Mouse (Mus musculus) hindbrain, embryonic 10.5 days (tissue): ENCODE results near the gene Psma4. TPM values are rescaled to one million over a fixed set of nuclear protein-coding genes. Genes with fewer than 3 reads are reported as not detected.
A peak's percentile ranks its signal among the peaks of the same experiment; 100 is the strongest.

Experiments used
- DNase-seq: peaks from one replicate; pipeline ENCODE4 v3.0.0-alpha.2; 2017; ENCODE audit warnings: low spot score
- H3K27ac ChIP-seq: fragments of 300-500 bp; sonication (generic); 2 replicates; pipeline ENCODE4 v1.5.1; 2016; ENCODE audit warnings: mild to moderate bottlenecking, moderate library complexity
- H3K27me3 ChIP-seq: fragments of 300-500 bp; sonication (generic); 2 replicates; pipeline ENCODE4 v1.6.1; 2016; ENCODE audit warnings: mild to moderate bottlenecking; ENCODE audit not compliant: poor library complexity, insufficient read depth, severe bottlenecking
- H3K36me3 ChIP-seq: fragments of 300-500 bp; sonication (generic); 2 replicates; pipeline ENCODE4 v1.6.1; 2016; ENCODE audit warnings: mild to moderate bottlenecking, moderate library complexity
- H3K4me1 ChIP-seq: fragments of 300-500 bp; sonication (generic); replicated peaks from 2 replicates; pipeline ENCODE4 v1.6.1; 2016; ENCODE audit warnings: mild to moderate bottlenecking
- H3K4me3 ChIP-seq: fragments of 300-500 bp; sonication (generic); 2 replicates; pipeline ENCODE4 v1.5.1; 2016; ENCODE audit warnings: mild to moderate bottlenecking, moderate library complexity
- H3K9me3 ChIP-seq: fragments of 300-500 bp; sonication (generic); 2 replicates; pipeline ENCODE4 v1.6.1; 2016; ENCODE audit warnings: mild to moderate bottlenecking, moderate library complexity
- WGBS: fragments of 180-500 bp; shearing (Covaris S2); methylation state at CpG from one replicate; pipeline ENCODE4 v1.1.7; 2016; 5-methylcytosine and 5-hydroxymethylcytosine counted together
- polyA plus RNA-seq: library from polyadenylated mRNA; unstranded; fragments of >200 nt; fragmentation: Nextera tagmentation; extraction: Ambion mirVana; gene quantifications from 2 replicates; pipeline ENCODE4 v1.2.1, GENCODE M21; 2016

Gene Psma4
- polyA plus RNA-seq: 319 and 324 TPM in 2 replicates

DNA sequence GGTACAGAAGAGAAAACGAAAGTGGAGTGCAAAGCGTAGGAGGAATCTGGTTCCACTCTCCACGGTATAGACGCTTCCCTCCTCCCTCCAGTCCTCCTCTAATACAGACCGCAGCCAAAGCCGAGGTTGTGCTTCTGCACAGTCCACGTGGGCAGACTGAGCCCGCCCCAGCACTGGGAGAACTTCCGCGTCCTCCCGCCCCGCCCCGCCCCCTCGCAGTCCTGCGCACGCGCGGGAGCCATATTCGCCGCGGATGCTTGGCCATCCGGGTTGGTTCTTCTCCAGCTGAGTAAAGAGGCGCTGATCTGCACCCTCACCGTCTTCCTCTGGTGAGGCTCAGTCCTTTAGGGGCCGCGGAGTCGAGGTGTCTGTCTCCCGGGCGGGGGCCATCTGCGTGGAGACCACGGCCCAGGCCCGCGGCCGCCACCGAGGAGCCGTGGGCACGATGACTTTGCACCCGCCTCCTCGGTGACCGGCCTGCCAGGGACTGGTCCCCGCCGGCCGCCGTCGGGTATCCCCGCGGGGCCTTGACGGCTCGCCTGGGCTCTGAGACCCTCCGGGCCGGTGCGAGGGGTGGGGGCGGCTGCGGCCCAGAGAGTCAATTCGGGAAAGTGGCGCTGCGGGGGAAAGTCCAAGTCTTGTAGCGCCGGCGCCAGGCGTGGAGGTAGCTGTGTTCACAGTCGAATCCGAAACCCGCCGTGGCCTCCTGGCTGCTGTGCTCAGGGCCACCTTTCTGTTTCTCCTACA lies at the start of gene Psma4, which contains the start of gene AY074887:
Psma4 (plus strand) TSS at position 216 of the 747 bp plus-strand sequence.
AY074887 (minus strand) TSS at position 424 of the 747 bp plus-strand sequence.
- peak; percentile 97 for DNase-seq
- peak within 1 kb of the TSS; percentile 96 for H3K27ac ChIP-seq
- WGBS: under 1% methylated on average over 65 of the region's 65 CpGs

DNA sequence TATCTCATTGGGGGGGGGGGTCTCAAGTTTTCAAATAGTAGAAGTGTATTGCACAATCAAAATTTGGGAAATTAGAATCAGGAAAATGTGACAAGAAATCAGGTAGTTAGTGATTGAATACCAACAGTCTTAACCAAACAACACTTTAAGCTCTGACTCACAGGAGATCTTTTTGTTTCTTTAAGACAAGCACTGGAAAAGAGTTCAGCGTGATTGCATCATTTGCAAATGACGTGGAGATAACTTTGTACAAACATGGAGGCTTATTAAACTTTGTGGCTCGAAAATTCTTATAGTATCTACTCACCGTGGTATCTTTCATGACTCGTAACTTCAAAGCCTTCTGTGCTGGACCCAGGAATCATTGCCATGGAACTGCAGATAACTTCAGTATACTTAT lies 41.1 kb upstream of the Psma4 start:
- WGBS: 94% methylated on average over 5 of the region's 5 CpGs
- H3K36me3 ChIP-seq: peaks cover 76% of the 10 kb centered on the region
- H3K27me3 ChIP-seq: no peaks in the 10 kb centered on the region
- no peaks in the 10 kb centered on the region for H3K9me3 ChIP-seq
- DNase-seq: no peak
- H3K4me3 ChIP-seq: no peak overlapping the region
- H3K4me1 ChIP-seq: no peaks in the 10 kb centered on the region
- H3K27ac ChIP-seq: no peak overlapping the region

More for the DNA sequence above, at the start of gene Psma4, which contains the start of gene AY074887:
- H3K9me3 ChIP-seq: no peaks in the 10 kb centered on the region
- no peaks in the 10 kb centered on the region for H3K27me3 ChIP-seq
- peak within 1 kb of the TSS; percentile 94 for H3K4me3 ChIP-seq
- peaks cover 39% of the 10 kb centered on the region for H3K36me3 ChIP-seq
- peaks cover 14% of the 10 kb centered on the region for H3K4me1 ChIP-seq

DNA sequence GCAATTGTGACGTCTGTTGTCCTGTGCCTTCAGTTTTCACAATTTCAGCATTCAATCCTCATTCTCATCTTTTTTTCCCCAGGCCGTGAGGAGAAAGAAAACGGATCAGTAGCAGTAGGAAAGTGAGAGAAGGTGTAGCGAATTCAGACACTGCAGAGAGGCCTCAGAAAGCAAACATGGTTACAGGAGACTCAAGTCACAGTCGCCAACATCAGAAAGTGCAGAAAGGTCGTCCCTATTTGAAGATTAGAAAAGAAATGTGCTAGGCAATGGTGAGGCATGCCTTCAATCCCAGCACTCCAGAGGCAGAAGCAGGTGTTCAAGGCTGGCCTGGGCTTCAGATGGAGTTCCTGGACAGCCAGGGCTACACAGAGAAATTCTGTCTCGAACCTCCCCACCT lies 35.0 kb upstream of the Psma4 start:
- Histone ChIP-seq H3K4me1 (peaks cover 13% of the 10 kb centered on the region), H3K27ac (no peak overlapping the region), H3K36me3 (peaks cover 16% of the 10 kb centered on the region), H3K4me3 (no peak overlapping the region), H3K9me3 (no peaks in the 10 kb centered on the region), H3K27me3 (no peaks in the 10 kb centered on the region)
- 70% methylated on average over 7 of the region's 7 CpGs for WGBS
- no peak for DNase-seq

DNA sequence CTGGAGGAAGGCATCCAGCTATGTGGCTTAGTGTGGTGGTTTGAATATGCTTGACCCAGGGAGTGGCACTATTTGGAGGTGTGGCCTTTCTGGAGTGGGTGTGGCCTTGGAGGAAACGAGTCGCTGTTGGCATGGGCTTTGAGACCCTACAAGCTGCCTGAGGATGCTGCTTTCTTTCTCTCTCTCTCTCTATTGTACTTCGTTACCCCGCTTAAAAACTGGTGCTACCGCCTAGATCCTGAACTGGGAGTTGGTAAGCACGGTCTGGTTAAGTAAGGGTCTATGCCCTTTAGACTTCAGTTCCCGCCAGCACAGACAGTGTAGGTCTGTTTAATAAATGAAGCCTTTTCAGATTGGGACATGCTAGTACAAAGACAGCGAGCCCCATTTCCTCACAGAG lies 34.2 kb upstream of the Psma4 start:
- Histone ChIP-seq H3K9me3 (no peaks in the 10 kb centered on the region), H3K27me3 (no peaks in the 10 kb centered on the region), H3K4me3 (peak overlapping the region; percentile 78), H3K4me1 (peaks cover 13% of the 10 kb centered on the region), H3K27ac (no peak overlapping the region), H3K36me3 (peaks cover 7% of the 10 kb centered on the region)
- DNase-seq: no peak
- 71% methylated on average over 8 of the region's 8 CpGs for WGBS

DNA sequence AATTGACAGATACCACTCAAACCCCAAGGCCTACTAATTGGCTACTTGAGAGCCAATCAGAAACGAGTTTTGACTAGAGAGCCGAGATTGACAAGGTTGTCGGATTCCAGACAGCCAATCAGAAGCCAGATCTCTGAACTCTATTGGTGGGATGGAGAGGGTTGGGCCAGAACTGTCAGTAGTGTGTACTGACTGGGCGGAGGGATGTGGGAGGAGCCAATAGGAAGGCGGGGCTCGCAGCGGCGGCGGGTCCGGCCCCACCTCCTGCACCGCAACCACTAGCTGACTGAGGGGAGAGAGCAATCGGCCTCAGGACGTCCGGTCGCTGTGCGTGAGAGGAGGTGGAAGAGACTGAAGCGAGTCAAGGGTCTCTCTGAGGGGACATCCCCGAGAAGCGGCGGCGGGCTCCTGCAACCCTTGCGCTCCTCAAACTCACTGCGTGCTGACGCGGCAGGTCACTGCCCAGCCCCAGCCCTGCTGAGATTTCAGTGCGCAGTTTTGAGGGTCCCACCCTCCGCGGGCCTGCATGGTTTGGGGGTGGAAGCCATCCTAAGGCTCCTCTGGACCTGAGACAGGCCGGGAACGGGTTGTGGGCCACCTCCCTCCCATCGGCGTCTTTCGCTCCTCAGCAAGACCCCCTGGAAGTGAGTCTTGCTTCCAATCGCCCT lies 33.4 kb upstream of the Psma4 start, which contains the start of gene Hykk:
Hykk (plus strand) TSS at position 274 of the 668 bp plus-strand sequence.
- peak within 1 kb of the TSS; percentile 87 for H3K27ac ChIP-seq
- peak within 1 kb of the TSS; percentile 78 for H3K4me3 ChIP-seq
- H3K4me1 ChIP-seq: peaks cover 13% of the 10 kb centered on the region
- under 1% methylated on average over 34 of the region's 34 CpGs for WGBS
- H3K27me3 ChIP-seq: no peaks in the 10 kb centered on the region
- DNase-seq: peak; percentile 91
- H3K36me3 ChIP-seq: peaks cover 2% of the 10 kb centered on the region
- no peaks in the 10 kb centered on the region for H3K9me3 ChIP-seq

DNA sequence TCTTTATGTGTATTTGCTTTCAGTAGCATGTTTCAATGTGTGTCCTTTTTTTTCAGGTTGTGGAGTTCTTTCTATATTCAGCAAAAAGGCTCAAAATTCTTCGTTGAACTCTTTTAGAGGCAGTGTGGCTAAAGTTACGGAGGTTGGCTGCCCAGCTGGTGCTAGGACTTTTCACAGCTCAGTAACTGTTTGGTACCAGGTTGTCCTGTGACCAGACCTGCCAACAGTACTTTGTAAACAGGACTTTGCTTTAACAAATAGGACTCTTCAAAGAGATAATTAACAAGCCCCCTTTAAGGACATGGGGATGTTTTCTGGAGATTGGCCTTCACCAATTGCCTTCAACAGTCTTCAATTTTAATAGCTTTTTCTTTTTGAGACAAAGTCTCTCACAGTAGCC lies 32.4 kb upstream of the Psma4 start:
- H3K4me3 ChIP-seq: peak overlapping the region; percentile 78
- DNase-seq: no peak
- no peak overlapping the region for H3K27ac ChIP-seq
- H3K36me3 ChIP-seq: peaks cover 10% of the 10 kb centered on the region
- no peaks in the 10 kb centered on the region for H3K27me3 ChIP-seq
- WGBS: 80% methylated on average over 2 of the region's 2 CpGs
- H3K4me1 ChIP-seq: peaks cover 13% of the 10 kb centered on the region
- peaks cover 5% of the 10 kb centered on the region; the same call in 1 of the 2 replicates for H3K9me3 ChIP-seq

DNA sequence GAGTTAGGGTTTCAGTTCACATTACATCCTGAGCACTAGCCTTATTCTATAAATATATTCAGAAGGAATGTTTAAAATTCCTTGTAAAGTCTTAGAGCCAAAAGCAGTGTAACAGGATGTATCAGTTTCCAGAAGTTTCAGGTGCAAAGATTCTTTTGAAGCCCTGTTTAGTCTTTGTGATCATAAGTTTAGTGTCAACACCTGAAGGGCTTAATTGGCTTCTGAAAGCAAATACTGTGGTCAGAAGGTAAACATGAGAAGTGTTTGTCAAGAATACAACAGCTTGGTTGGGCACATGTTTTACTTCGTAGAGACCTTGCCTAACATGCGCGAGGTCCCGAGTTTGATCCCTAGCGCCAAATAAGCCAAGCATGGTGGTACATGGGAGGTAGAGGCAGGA lies 31.8 kb upstream of the Psma4 start:
- H3K9me3 ChIP-seq: peaks cover 5% of the 10 kb centered on the region; the same call in 1 of the 2 replicates
- DNase-seq: no peak
- no peak overlapping the region for H3K27ac ChIP-seq
- no peaks in the 10 kb centered on the region for H3K27me3 ChIP-seq
- 95% methylated on average over 5 of the region's 5 CpGs for WGBS
- H3K4me1 ChIP-seq: peaks cover 13% of the 10 kb centered on the region
- no peak overlapping the region for H3K4me3 ChIP-seq
- peaks cover 10% of the 10 kb centered on the region for H3K36me3 ChIP-seq

DNA sequence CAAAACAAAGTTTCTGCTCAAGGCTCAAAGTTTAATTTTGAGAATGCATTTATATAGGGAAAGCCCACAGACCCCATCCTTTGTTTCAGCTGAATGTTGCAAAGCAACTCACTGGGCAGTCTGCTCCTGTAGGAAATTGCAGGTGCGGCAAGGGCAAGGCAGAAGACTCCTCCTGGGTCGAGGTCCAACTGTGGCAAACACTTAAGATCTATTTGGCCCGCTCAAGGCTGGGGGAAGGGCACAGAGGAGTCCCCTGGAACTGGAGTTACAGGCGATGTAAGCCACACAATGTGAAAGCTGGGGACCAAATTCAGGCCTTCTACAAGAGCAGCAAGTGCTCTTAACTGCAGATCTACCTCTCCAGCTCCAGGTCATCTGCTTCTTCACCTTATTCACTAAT lies 30.6 kb upstream of the Psma4 start:
- peaks cover 5% of the 10 kb centered on the region; the same call in 1 of the 2 replicates for H3K9me3 ChIP-seq
- no peak for DNase-seq
- H3K27ac ChIP-seq: no peak overlapping the region
- H3K36me3 ChIP-seq: peaks cover 10% of the 10 kb centered on the region
- H3K4me3 ChIP-seq: no peak overlapping the region
- 60% methylated on average over 4 of the region's 4 CpGs for WGBS
- no peaks in the 10 kb centered on the region for H3K27me3 ChIP-seq
- H3K4me1 ChIP-seq: peaks cover 13% of the 10 kb centered on the region

DNA sequence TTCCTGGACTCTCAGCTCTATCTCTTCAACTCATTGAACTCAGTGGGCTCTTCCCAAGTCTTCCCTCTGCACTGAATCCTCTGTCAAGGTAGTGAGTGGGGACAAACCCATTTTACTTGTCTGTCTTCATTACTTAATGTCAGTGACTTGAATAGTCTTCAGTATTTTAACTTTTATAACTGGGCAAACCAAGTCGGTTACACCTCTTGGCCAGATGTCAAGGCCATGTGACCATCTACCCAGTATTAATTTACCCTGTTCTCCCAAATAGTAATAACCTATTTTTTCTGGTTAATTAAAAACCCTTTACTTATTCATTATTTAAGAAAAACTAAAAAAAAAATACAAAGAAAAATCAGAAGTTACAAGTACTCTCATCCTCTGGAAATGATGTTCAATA lies 19.8 kb upstream of the Psma4 start:
- Histone ChIP-seq H3K4me3 (no peak overlapping the region), H3K27me3 (no peaks in the 10 kb centered on the region), H3K36me3 (no peaks in the 10 kb centered on the region), H3K27ac (no peak overlapping the region), H3K4me1 (no peaks in the 10 kb centered on the region), H3K9me3 (no peaks in the 10 kb centered on the region)
- DNase-seq: no peak
- WGBS: 89% methylated on average over 1 of the region's 1 CpGs

DNA sequence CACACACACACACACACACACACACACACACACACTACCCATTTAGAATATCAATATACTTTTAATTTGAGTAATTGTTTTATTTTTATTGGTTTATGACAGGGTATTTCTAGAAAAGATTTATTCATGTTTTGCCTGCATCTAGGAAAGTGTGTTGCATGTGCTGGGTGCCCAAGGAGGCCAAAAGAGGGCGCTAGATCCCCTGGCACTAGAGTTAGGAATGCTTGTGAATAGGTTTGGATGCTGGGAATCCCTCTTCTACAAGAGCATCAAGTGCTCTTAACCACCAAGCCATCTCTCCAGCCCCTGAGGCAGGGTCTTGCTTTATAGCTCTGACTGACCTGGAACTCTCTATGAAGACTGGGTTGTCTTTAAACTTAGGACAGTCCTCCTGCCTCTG lies 18.8 kb upstream of the Psma4 start:
- Histone ChIP-seq H3K4me1 (no peaks in the 10 kb centered on the region), H3K27ac (no peak overlapping the region), H3K36me3 (no peaks in the 10 kb centered on the region), H3K9me3 (no peaks in the 10 kb centered on the region), H3K27me3 (no peaks in the 10 kb centered on the region), H3K4me3 (no peak overlapping the region)
- DNase-seq: no peak
- WGBS: 5% methylated on average over 1 of the region's 1 CpGs

DNA sequence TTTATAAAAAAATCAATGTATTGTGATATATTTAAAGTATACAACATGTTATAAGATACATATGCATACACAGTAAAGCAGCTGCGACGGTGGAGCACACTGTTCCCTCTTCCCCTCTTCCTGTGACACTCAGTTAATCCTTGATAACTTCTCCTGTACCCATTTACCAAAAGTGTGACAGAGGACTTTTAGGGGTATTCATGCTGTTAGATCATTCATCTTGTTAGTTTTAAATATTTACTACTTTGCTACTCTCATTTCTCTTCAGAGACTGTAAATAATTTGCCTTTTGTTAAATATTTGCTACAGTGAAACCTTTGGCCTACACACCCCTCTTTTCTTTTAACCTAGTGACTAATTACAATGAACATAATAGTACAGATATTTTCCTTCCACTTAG lies 18.2 kb upstream of the Psma4 start:
- Histone ChIP-seq H3K36me3 (no peaks in the 10 kb centered on the region), H3K27me3 (no peaks in the 10 kb centered on the region), H3K9me3 (no peaks in the 10 kb centered on the region), H3K4me3 (no peak overlapping the region), H3K27ac (no peak overlapping the region), H3K4me1 (no peaks in the 10 kb centered on the region)
- DNase-seq: no peak
- WGBS: 63% methylated on average over 2 of the region's 2 CpGs

DNA sequence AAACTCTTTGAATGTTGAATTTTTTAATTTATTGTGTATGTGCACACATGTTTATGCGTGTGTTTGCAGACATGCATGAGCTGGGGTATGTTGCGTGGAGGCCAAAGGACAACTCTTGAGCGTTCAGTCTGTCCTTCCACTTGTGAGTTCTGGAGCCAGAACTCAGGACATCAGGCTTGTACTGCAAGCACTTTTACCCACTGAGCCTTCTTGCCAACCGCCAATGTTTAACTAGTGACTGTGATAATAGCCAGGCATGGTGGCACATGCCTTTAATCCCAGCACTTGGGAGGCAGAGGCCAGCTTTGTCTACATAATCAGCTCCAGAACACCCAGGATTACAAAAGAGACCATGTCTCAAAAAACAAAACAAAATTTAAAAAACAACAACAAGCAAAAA lies 8.5 kb upstream of the Psma4 start:
- Histone ChIP-seq H3K4me3 (no peak overlapping the region), H3K27me3 (no peaks in the 10 kb centered on the region), H3K27ac (no peak overlapping the region), H3K4me1 (no peaks in the 10 kb centered on the region), H3K9me3 (no peaks in the 10 kb centered on the region), H3K36me3 (0 out of 2 replicates have a peak, but pooled peaks cover 8% of the 10 kb centered on the region)
- DNase-seq: no peak
- 94% methylated on average over 4 of the region's 4 CpGs for WGBS

DNA sequence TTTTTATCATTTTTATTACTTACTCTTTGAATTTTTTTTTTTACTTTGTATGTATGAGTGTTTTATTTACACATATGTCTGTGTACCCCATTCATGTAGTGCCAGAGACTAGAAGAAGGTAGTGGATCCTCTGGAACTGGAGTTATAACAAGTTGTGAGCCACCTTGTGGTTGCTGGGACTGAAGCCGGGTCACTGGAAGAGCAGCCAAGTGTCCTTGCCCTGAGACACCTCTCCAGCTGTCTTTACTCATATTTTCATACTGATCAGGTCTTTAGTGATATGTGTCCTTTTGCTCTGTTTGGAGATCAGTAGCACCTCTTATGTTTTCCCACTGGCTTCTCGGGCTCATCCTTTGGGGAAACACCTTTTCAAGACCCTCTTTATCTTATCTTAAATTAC lies 6.1 kb upstream of the Psma4 start:
- no peak for DNase-seq
- Histone ChIP-seq H3K4me1 (no peaks in the 10 kb centered on the region), H3K4me3 (no peak overlapping the region), H3K27ac (no peak overlapping the region), H3K9me3 (no peaks in the 10 kb centered on the region), H3K36me3 (no peaks in the 10 kb centered on the region), H3K27me3 (no peaks in the 10 kb centered on the region)
- WGBS: 81% methylated on average over 2 of the region's 2 CpGs
